Mouse (Mus musculus) forebrain, embryonic 16.5 days (tissue): Measurements from ENCODE around the gene Aknad1. TPM values are rescaled to one million over a fixed set of nuclear protein-coding genes. Genes with fewer than 3 reads are reported as not detected.

Experiments used
- ATAC-seq: fragments of 200-750 bp; cut with Nextera tagmentation; 2 replicates; pipeline ENCODE4 v1.8.0; 2017; ENCODE audit warnings: mild to moderate bottlenecking, moderate library complexity
- H3K27ac ChIP-seq: fragments of 300-500 bp; sonication (generic); 2 replicates; pipeline ENCODE4 v1.5.1; 2014; ENCODE audit warnings: low read length, control low read depth
- H3K27me3 ChIP-seq: fragments of 300-500 bp; sonication (generic); replicated peaks from 2 replicates; pipeline ENCODE4 v1.6.1; 2014; ENCODE audit warnings: low read length; ENCODE audit not compliant: control insufficient read depth, insufficient read depth
- H3K36me3 ChIP-seq: fragments of 300-500 bp; sonication (generic); 2 replicates; pipeline ENCODE4 v1.6.1; 2014; ENCODE audit not compliant: control insufficient read depth, insufficient read depth
- H3K4me1 ChIP-seq: fragments of 300-500 bp; sonication (generic); replicated peaks from 2 replicates; pipeline ENCODE4 v1.6.1; 2014; ENCODE audit warnings: low read length; ENCODE audit not compliant: control insufficient read depth, insufficient read depth
- H3K4me2 ChIP-seq: fragments of 300-500 bp; sonication (generic); 2 replicates; pipeline ENCODE4 v1.6.1; 2014; ENCODE audit warnings: mild to moderate bottlenecking, low read length, control low read depth
- H3K4me3 ChIP-seq: fragments of 300-500 bp; sonication (generic); replicated peaks from 2 replicates; pipeline ENCODE4 v1.5.1; 2014; ENCODE audit warnings: mild to moderate bottlenecking, low read length, control low read depth
- H3K9ac ChIP-seq: fragments of 300-500 bp; sonication (generic); replicated peaks from 2 replicates; pipeline ENCODE4 v1.6.1; 2014; ENCODE audit warnings: low read depth, low read length, control low read depth
- H3K9me3 ChIP-seq: fragments of 300-500 bp; sonication (generic); 2 replicates; pipeline ENCODE4 v1.6.1; 2016; ENCODE audit warnings: low read length; ENCODE audit not compliant: control insufficient read depth
- WGBS: fragments of 180-500 bp; shearing (Covaris S2); extraction: QIAGEN DNeasy Blood & Tissue Kit; methylation state at CpG from one replicate; pipeline ENCODE4 v1.1.7; 2014; 5-methylcytosine and 5-hydroxymethylcytosine counted together
- polyA plus RNA-seq: library from polyadenylated mRNA; unstranded; fragments of >200 nt; fragmentation: Nextera tagmentation; extraction: Ambion mirVana; gene quantifications from 2 replicates; pipeline ENCODE4 v1.2.1, GENCODE M21; 2015

The Aknad1 gene
- polyA plus RNA-seq, 1 experiment from 2014 or later: not detected

GRCm38 (mm10) chr3:108805622-108806021 is 66.2 kb downstream of the Aknad1 start:
- Histone ChIP-seq H3K27me3 (no peaks in the 10 kb centered on the region), H3K4me1 (no peaks in the 10 kb centered on the region), H3K36me3 (peaks cover 5% of the 10 kb centered on the region; the same call in 1 of the 2 replicates), H3K4me2 (no peak overlapping the region), H3K4me3 (no peak overlapping the region), H3K27ac (no peak overlapping the region), H3K9ac (no peak overlapping the region), H3K9me3 (no peaks in the 10 kb centered on the region)
- WGBS: 31% methylated on average over 5 of the region's 5 CpGs
- ATAC-seq: no peak

GRCm38 (mm10) chr3:108810747-108811263 is 71.3 kb downstream of the Aknad1 start:
- Histone ChIP-seq H3K36me3 (no peaks in the 10 kb centered on the region), H3K9ac (no peak overlapping the region), H3K27me3 (no peaks in the 10 kb centered on the region), H3K4me2 (no peak overlapping the region), H3K4me1 (no peaks in the 10 kb centered on the region), H3K4me3 (no peak overlapping the region), H3K9me3 (no peaks in the 10 kb centered on the region), H3K27ac (no peak overlapping the region)
- ATAC-seq: no peak
- WGBS: 83% methylated on average over 4 of the region's 4 CpGs

- H3K27ac ChIP-seq: no peak overlapping the region
- H3K27me3 ChIP-seq: no peaks in the 10 kb centered on the region
- no peak for ATAC-seq
- WGBS: 71% methylated on average over 4 of the region's 4 CpGs
- H3K9me3 ChIP-seq: no peaks in the 10 kb centered on the region
- H3K4me3 ChIP-seq: no peak overlapping the region
- H3K4me1 ChIP-seq: no peaks in the 10 kb centered on the region
- H3K4me2 ChIP-seq: no peak overlapping the region
- no peak overlapping the region for H3K9ac ChIP-seq
- H3K36me3 ChIP-seq: no peaks in the 10 kb centered on the region
Observed at GRCm38 (mm10) chr3:108815631-108816030, 76.2 kb downstream of the Aknad1 start.

DNA sequence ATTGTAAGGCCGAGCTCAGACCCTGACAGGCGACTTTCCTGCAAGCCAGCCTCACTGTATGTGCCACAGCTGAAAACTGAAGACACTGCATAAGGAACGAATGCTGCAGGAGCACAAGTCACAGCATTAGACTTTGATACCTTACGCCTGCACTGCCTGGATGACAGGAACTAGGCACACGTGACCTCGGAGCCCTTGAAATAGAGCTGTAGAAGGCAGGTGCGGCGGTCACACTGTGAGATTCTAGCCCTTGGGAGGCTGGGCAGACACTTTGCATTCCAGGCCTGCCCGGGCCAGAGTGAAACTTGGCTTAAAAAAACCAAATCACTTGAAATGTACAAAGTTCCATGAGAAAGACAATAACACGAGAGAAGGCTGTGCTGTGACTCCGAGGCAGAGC is 91.0 kb downstream of the Aknad1 start:
- Histone ChIP-seq H3K9ac (no peak overlapping the region), H3K9me3 (no peaks in the 10 kb centered on the region), H3K4me1 (no peaks in the 10 kb centered on the region), H3K4me3 (no peak overlapping the region), H3K36me3 (no peaks in the 10 kb centered on the region), H3K4me2 (no peak overlapping the region), H3K27me3 (no peaks in the 10 kb centered on the region), H3K27ac (no peak overlapping the region)
- WGBS: 91% methylated on average over 11 of the region's 11 CpGs
- no peak for ATAC-seq

- Histone ChIP-seq H3K9me3 (no peaks in the 10 kb centered on the region), H3K4me3 (no peak overlapping the region), H3K9ac (no peak overlapping the region), H3K36me3 (no peaks in the 10 kb centered on the region), H3K4me1 (no peaks in the 10 kb centered on the region), H3K27ac (no peak overlapping the region), H3K27me3 (no peaks in the 10 kb centered on the region), H3K4me2 (no peak overlapping the region)
- 94% methylated on average over 6 of the region's 6 CpGs for WGBS
- no peak for ATAC-seq
Observed at GRCm38 (mm10) chr3:108831750-108832149, 92.3 kb downstream of the Aknad1 start.

Other genes starting within 250 kb of the Aknad1 start
- 1.0 and 2.0 TPM in 2 replicates for gene 1700013F07Rik, start 205.5 kb upstream of the Aknad1 start, polyA plus RNA-seq
- 12.1 and 13.3 TPM in 2 replicates for gene 5330417C22Rik, start 203.1 kb upstream of the Aknad1 start, polyA plus RNA-seq
- 68.3 and 75.2 TPM in 2 replicates for gene Tmem167b, start 177.2 kb upstream of the Aknad1 start, polyA plus RNA-seq
- 54.0 and 56.3 TPM in 2 replicates for gene Taf13, start 168.0 kb upstream of the Aknad1 start, polyA plus RNA-seq
- 135 and 148 TPM in 2 replicates for gene Wdr47, start 148.4 kb upstream of the Aknad1 start, polyA plus RNA-seq
- 48.3 and 56.3 TPM in 2 replicates for gene Clcc1, start 85.7 kb upstream of the Aknad1 start, polyA plus RNA-seq
- 33.7 and 36.7 TPM in 2 replicates for gene Gpsm2, start 17.3 kb upstream of the Aknad1 start, polyA plus RNA-seq
- 12.8 and 14.5 TPM in 2 replicates for gene Stxbp3, start 100.9 kb downstream of the Aknad1 start, polyA plus RNA-seq
- not detected in 2 replicates for gene Fndc7, start 150.3 kb downstream of the Aknad1 start, polyA plus RNA-seq
- gene Prpf38b, start 172.1 kb downstream of the Aknad1 start, polyA plus RNA-seq: 59.0 and 66.5 TPM in 2 replicates
- gene Henmt1, start 200.2 kb downstream of the Aknad1 start, polyA plus RNA-seq: 1.2 and 1.7 TPM in 2 replicates
- gene Gm9857, start 200.8 kb downstream of the Aknad1 start, polyA plus RNA-seq: 0.71 and 1.3 TPM in 2 replicates